Mouse (Mus musculus) cerebellum, adult 8-10 months (tissue): ENCODE results near the gene Slc28a2.
"Not testable (repeated sequence)": the region's sequence is repeated elsewhere in the genome, so short reads cannot be mapped to it uniquely, and the experiment has no call there.

Experiments
- DNase-seq: peaks from one replicate; pipeline ENCODE4 v3.0.0; 2022

Gene Slc28a2

GRCm38 (mm10) chr2:122469221-122469620 lies 42.9 kb downstream of the Slc28a2 start:
- DNase-seq, result no peak

- DNase-seq, result no peak
Observed at GRCm38 (mm10) chr2:122476585-122476984, 50.3 kb downstream of the Slc28a2 start.

- not testable (repeated sequence) for DNase-seq
Observed at GRCm38 (mm10) chr2:122483787-122484186, 57.5 kb downstream of the Slc28a2 start.

GRCm38 (mm10) chr2:122484641-122485040 lies 58.4 kb downstream of the Slc28a2 start, which contains the start of gene Gm14085:
Gm14085 (plus strand) TSS chr2:122484941.
- DNase-seq, result no peak

- DNase-seq, result not testable (repeated sequence)
Observed at GRCm38 (mm10) chr2:122485654-122486053, 59.4 kb downstream of the Slc28a2 start.

- DNase-seq, result not testable (repeated sequence)
Observed at GRCm38 (mm10) chr2:122486122-122486521, 59.8 kb downstream of the Slc28a2 start.

GRCm38 (mm10) chr2:122486674-122487073 lies 60.4 kb downstream of the Slc28a2 start:
- no peak for DNase-seq
